24 mouse cellular contexts compared by ENCODE assay signal in genomic region chr2:173132794-173133300, GRCm38 (mm10). TPM values are rescaled to one million over a fixed set of nuclear protein-coding genes. Genes with fewer than 3 reads are reported as not detected.
A peak's percentile ranks its signal among the peaks of the same experiment; 100 is the strongest.
DNase-seq lines count a peak whose midpoint lies in the region; ATAC-seq and TF ChIP-seq lines count a peak whose summit lies in the region.
"Had no signal": no experiment of that assay in that cellular context is flagged by ENCODE, and none has a peak within 500 bp of the region (broad histone marks: within the 10 kb centered on the region; RNA-seq: fewer than 3 reads in every experiment).

No protein-coding gene starts in this region.

- H3K4me1 ChIP-seq in liver, adult 2 months (ENCODE audit: control insufficient read depth, insufficient read depth, low read length), result peaks cover 5% of the 10 kb centered on the region; the same call in 1 of the 2 replicates
- no peaks in the 10 kb centered on the region for H3K4me1 ChIP-seq in liver, embryonic 12.5 days
- H3K4me1 ChIP-seq: embryonic facial prominence, embryonic 12.5 days; forebrain, embryonic 15.5 days; hindbrain, embryonic 15.5 days had no signal

- H3K27ac ChIP-seq in gastrocnemius, adult 2 months, result no peak overlapping the region
- H3K27ac ChIP-seq in liver, adult 2 months (replicated peaks; ENCODE audit: insufficient read depth, low read depth, low read length), result no peak overlapping the region
- H3K27ac ChIP-seq in liver, embryonic 12.5 days, result no peak overlapping the region
- H3K27ac ChIP-seq: embryonic facial prominence, embryonic 12.5 days; forebrain, embryonic 15.5 days; hindbrain, embryonic 15.5 days had no signal

- no peak overlapping the region for H3K4me2 ChIP-seq in liver, embryonic 12.5 days
- H3K4me2 ChIP-seq: embryonic facial prominence, embryonic 12.5 days; forebrain, embryonic 15.5 days; heart, embryonic 12.5 days; hindbrain, embryonic 15.5 days had no signal

- no peaks in the 10 kb centered on the region for H3K36me3 ChIP-seq in liver, adult 2 months (ENCODE audit: control insufficient read depth, insufficient read depth, low read length)
- H3K36me3 ChIP-seq in liver, embryonic 12.5 days, result no peaks in the 10 kb centered on the region
- H3K36me3 ChIP-seq: embryonic facial prominence, embryonic 12.5 days; forebrain, embryonic 15.5 days; G1E; heart, embryonic 12.5 days; hindbrain, embryonic 15.5 days had no signal

- no peak overlapping the region for H3K4me3 ChIP-seq in gastrocnemius, adult 2 months
- no peak overlapping the region for H3K4me3 ChIP-seq in liver, adult 2 months (ENCODE audit: insufficient read depth, low read depth, low read length)
- no peak overlapping the region for H3K4me3 ChIP-seq in liver, embryonic 12.5 days
- H3K4me3 ChIP-seq: embryonic facial prominence, embryonic 12.5 days; forebrain, embryonic 15.5 days; heart, embryonic 12.5 days; hindbrain, embryonic 15.5 days had no signal

- no peak for TF ChIP-seq CTCF in gastrocnemius, adult 2 months (IDR thresholded peaks at IDR 0.05)
- TF ChIP-seq CTCF in liver, adult 2 months (IDR thresholded peaks at IDR 0.05; ENCODE audit: low read depth, low read length), result no peak

- 84% methylated on average over 8 of the region's 8 CpGs for WGBS in liver, adult 2 months
- 56% methylated on average over 8 of the region's 8 CpGs for WGBS in liver, embryonic 12.5 days (ENCODE audit: insufficient replicate concordance)

- no peak for ATAC-seq in liver, embryonic 12.5 days
- peak; percentile 93 for ATAC-seq in megakaryocyte, adult 5-6 weeks (ENCODE audit: poor library complexity, severe bottlenecking)
- ATAC-seq: activated CD4-positive, CD25-positive, alpha-beta regulatory T cell, adult 4 months; CD4-positive, CD25-positive, alpha-beta regulatory T cell, adult 4 months; forebrain, embryonic 15.5 days had no signal

- no peak for TF ChIP-seq POLR2A in liver, adult 2 months (IDR thresholded peaks at IDR 0.05; ENCODE audit: extremely low read depth, insufficient read depth, low read length)

- intact Hi-C loops in gastrocnemius, adult 2 months (cut with DNase I), result no loop called here
- intact Hi-C loops in gastrocnemius, postnatal 14 days (cut with DNase I; ENCODE audit: low total_unique reads), result no loop called here

- no peaks in the 10 kb centered on the region for H3K27me3 ChIP-seq in liver, adult 2 months (ENCODE audit: control insufficient read depth, insufficient read depth, low read length)
- peaks cover 20% of the 10 kb centered on the region; the same call in 1 of the 2 replicates for H3K27me3 ChIP-seq in liver, embryonic 12.5 days (replicated peaks)
- H3K27me3 ChIP-seq: embryonic facial prominence, embryonic 12.5 days; forebrain, embryonic 15.5 days; hindbrain, embryonic 15.5 days had no signal

- DNase-seq in gastrocnemius, adult 2 months, result peak; percentile 16
- DNase-seq in gastrocnemius, postnatal 14 days, result no peak
- peak; percentile 40 for DNase-seq in liver, adult 2 months (ENCODE audit: extremely low read depth, low read depth, low spot score)
- DNase-seq in adrenal gland, postnatal 25 days, result peak; percentile 35
- DNase-seq in embryo, embryonic 10.5 days (ENCODE audit: low spot score), result no peak
- no peak for DNase-seq in c-Kit-positive CD71-positive TER-119-positive erythroid progenitor cells, embryonic 14.5 days (ENCODE audit: low spot score)
- DNase-seq: B cell, adult 2 months; cerebellum, adult 11 months; cerebellum, adult 8-10 months; cerebellum, postnatal 14 days; gastrocnemius, postnatal 10 days; kidney, adult 11 months had no signal

- no peaks in the 10 kb centered on the region for H3K79me2 ChIP-seq in liver, adult 2 months (ENCODE audit: control insufficient read depth, insufficient read depth, low read length)

- H3K9ac ChIP-seq in liver, adult 2 months (ENCODE audit: low read depth, low read length), result no peak overlapping the region
- H3K9ac ChIP-seq in liver, embryonic 12.5 days, result no peak overlapping the region
- H3K9ac ChIP-seq: embryonic facial prominence, embryonic 12.5 days; forebrain, embryonic 15.5 days; heart, embryonic 12.5 days; hindbrain, embryonic 15.5 days had no signal

- H3K9me3 ChIP-seq in liver, embryonic 12.5 days (replicated peaks), result no peaks in the 10 kb centered on the region
- H3K9me3 ChIP-seq: embryonic facial prominence, embryonic 12.5 days; forebrain, embryonic 15.5 days; heart, embryonic 12.5 days; hindbrain, embryonic 15.5 days had no signal

RNA-seq across cellular contexts. Expression of gene Ctcfl, which starts 13.5 kb away (rescaled TPM):
- total RNA-seq in gastrocnemius, adult 2 months (2021), result under 1 TPM in 1 of 2 experiments, not detected in 1; 0.23 TPM
- not detected for total RNA-seq in gastrocnemius, postnatal 14 days (2021)
- 0.27 and 0.46 TPM in 2 replicates for total RNA-seq in liver, adult 2 months (2014; rRNA removed)
- 0.10 and 0.20 TPM in 2 replicates for polyA plus RNA-seq in liver, adult 2 months (2012; rRNA removed)
- 0.04 and 0.06 TPM in 2 replicates for polyA plus RNA-seq in liver, embryonic 12.5 days (2016; fragmentation: Nextera tagmentation; extraction: Ambion mirVana)
- 0.09 TPM in 1 of 2 replicates, not detected in the other for total RNA-seq in adrenal gland, postnatal 25 days (2021)
- 0.11 TPM in 1 of 2 replicates, not detected in the other for total RNA-seq in megakaryocyte, adult 5-6 weeks (2015)
- total RNA-seq in megakaryocyte, adult 5-6 weeks (2017), result not detected in 2 replicates
- total RNA-seq: common myeloid progenitor, adult 5-6 weeks; G1E; gastrocnemius, postnatal 10 days had no signal
- polyA plus RNA-seq: CD4-positive, CD25-positive, alpha-beta regulatory T cell, adult 4 months; forebrain, embryonic 11.5 days; G1E had no signal

RNA-seq across cellular contexts. Expression of gene Pck1, which starts 20.0 kb away (rescaled TPM):
- 1 to 10 TPM in 1 of 2 experiments, under 1 TPM in 1; 0.41 to 3.3 TPM for total RNA-seq in gastrocnemius, adult 2 months (2021)
- 1 to 10 TPM in 1 of 2 experiments, under 1 TPM in 1; 0.82 to 3.2 TPM for total RNA-seq in gastrocnemius, postnatal 14 days (2021)
- 2,468 and 2,488 TPM in 2 replicates for total RNA-seq in liver, adult 2 months (2014; rRNA removed)
- 240 and 585 TPM in 2 replicates for polyA plus RNA-seq in liver, adult 2 months (2012; rRNA removed)
- polyA plus RNA-seq in liver, embryonic 12.5 days (2016; fragmentation: Nextera tagmentation; extraction: Ambion mirVana), result 0.07 and 0.20 TPM in 2 replicates
- total RNA-seq in adrenal gland, postnatal 25 days (2021), result 420 and 690 TPM in 2 replicates
- total RNA-seq in megakaryocyte, adult 5-6 weeks (2015), result not detected in 2 replicates
- total RNA-seq in megakaryocyte, adult 5-6 weeks (2017), result not detected in 2 replicates
- total RNA-seq: common myeloid progenitor, adult 5-6 weeks had no signal
- polyA plus RNA-seq: activated CD4-positive, CD25-positive, alpha-beta regulatory T cell, adult 4 months; CD4-positive, CD25-positive, alpha-beta regulatory T cell, adult 4 months; embryonic facial prominence, embryonic 12.5 days; forebrain, embryonic 11.5 days; forebrain, embryonic 15.5 days; G1E; hindbrain, embryonic 11.5 days; hindbrain, embryonic 15.5 days had no signal

Comparison
In these comparisons a context has a peak if more than half of its experiments do, and no peak if none do; other contexts are left out.
1. DNase-seq: peak in gastrocnemius, adult 2 months (single experiment), liver, adult 2 months (single experiment) and adrenal gland, postnatal 25 days (single experiment); none in gastrocnemius, postnatal 14 days (single experiment), embryo, embryonic 10.5 days (single experiment) and c-Kit-positive CD71-positive TER-119-positive erythroid progenitor cells, embryonic 14.5 days (single experiment).
2. RNA of gene Pck1, which starts 20.0 kb away (total RNA-seq): 2,468 to 2,488 TPM in liver, adult 2 months and 420 to 690 TPM in adrenal gland, postnatal 25 days; 0.41 to 3.3 TPM in gastrocnemius, adult 2 months, 0.82 to 3.2 TPM in gastrocnemius, postnatal 14 days and not detected in megakaryocyte, adult 5-6 weeks; every median in the first group is over 10 times any median in the second.